Mouse (Mus musculus): Measurements from ENCODE around the gene Rrp9.

- TF ChIP-seq EP300 (IDR thresholded peaks at IDR 0.05; ENCODE audit: low read depth): no peak
- no peak for TF ChIP-seq CTCF (IDR thresholded peaks at IDR 0.05; ENCODE audit: low read depth)
Measured at GRCm38 (mm10) chr9:106478101-106478500, 2.3 kb downstream of the Rrp9 start.

Data from heart, postnatal 0 days (tissue).